Mouse (Mus musculus): Measurements from ENCODE around the gene Tef. TPM values are rescaled to one million over a fixed set of nuclear protein-coding genes. Genes with fewer than 3 reads are reported as not detected.
A peak's percentile ranks its signal among the peaks of the same experiment; 100 is the strongest.

Gene Tef
- polyA plus RNA-seq, 2 experiments: 25.5 to 45.7 TPM

GRCm38 (mm10) chr15:81858517-81859329 is 56.5 kb downstream of the Tef start, which contains the start of gene Tob2:
Gene Tob2, minus strand, starts transcription at chr15:81858796.
- H3K9me3 ChIP-seq (ENCODE audit: control insufficient read depth, low read length): no peaks in the 10 kb centered on the region
- peak within 1 kb of the TSS; percentile 95 for H3K27ac ChIP-seq (replicated peaks; ENCODE audit: low read depth, low read length)
- peak; percentile 16 for ATAC-seq (ENCODE audit: low FRiP score, low read depth)
- 1% methylated on average over 44 of the region's 44 CpGs for WGBS
- no peak for TF ChIP-seq POLR2A (IDR thresholded peaks at IDR 0.05; ENCODE audit: borderline replicate concordance, extremely low read depth, insufficient read depth, insufficient read length)
- H3K4me2 ChIP-seq (replicated peaks; ENCODE audit: low read depth, low read length, severe bottlenecking): peak within 1 kb of the TSS; percentile 95
- H3K4me1 ChIP-seq (ENCODE audit: control insufficient read depth, insufficient read depth, low read length): peaks cover 6% of the 10 kb centered on the region; the same call in 1 of the 2 replicates
- peak within 1 kb of the TSS; percentile 95 for H3K4me3 ChIP-seq (replicated peaks; ENCODE audit: low read length)
- H3K36me3 ChIP-seq (ENCODE audit: control insufficient read depth, insufficient read depth, low read length): peaks cover 5% of the 10 kb centered on the region
- no peaks in the 10 kb centered on the region for H3K27me3 ChIP-seq (ENCODE audit: control insufficient read depth, insufficient read depth, low read length)
- DNase-seq (ENCODE audit: low spot score): peak; percentile 55
- peak within 1 kb of the TSS; percentile 82 for H3K9ac ChIP-seq (ENCODE audit: low read depth, low read length, severe bottlenecking)

DNA sequence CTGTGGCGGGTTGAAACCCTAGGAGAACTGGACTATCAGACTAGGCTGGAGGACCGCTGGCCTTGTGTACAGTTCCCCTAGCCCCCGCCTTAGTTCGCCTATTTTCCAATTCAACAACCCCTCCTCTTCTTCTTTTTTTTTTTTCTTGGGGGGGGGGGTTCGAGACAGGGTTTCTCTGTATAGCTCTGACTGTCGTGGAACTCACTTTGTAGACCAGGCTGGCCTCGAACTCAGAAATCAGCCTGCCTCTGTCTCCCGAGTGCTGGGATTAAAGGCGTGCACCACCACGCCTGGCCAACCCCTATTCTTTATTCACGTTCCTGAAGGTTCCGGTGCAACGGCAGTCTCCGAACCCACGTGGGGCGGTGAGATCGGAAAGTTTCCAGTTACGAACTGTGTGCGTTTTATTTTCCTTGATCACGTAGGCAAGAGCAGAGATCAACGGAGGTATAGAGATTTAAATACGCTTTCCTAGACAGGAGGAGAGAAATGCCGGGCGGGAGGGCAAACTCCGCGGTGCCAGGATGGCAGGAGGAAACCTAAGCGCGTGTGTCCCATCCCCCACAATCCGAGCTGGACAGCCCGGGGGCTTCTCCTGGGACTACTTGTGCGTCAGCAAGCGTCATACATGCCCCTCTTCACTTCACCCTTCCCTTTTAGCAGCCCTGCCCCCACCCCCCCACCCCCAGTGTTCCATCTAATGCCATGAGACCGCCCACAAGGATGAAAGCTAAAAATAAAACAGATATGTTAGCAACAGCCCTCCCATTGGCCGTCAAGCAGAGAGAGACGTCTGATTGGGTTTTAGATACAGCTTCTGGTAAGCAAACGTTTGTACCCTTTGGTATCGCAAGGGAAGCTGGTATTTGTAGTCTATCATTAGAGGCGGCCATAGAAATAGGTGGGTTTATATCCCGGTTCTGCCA is 57.4 kb downstream of the Tef start:
- peak; percentile 85 for ATAC-seq (ENCODE audit: low FRiP score, low read depth)
- peak; percentile 96 for DNase-seq (ENCODE audit: low spot score)
- no peak for TF ChIP-seq POLR2A (IDR thresholded peaks at IDR 0.05; ENCODE audit: borderline replicate concordance, extremely low read depth, insufficient read depth, insufficient read length)
- H3K27me3 ChIP-seq (ENCODE audit: control insufficient read depth, insufficient read depth, low read length): no peaks in the 10 kb centered on the region
- WGBS: under 1% methylated on average over 39 of the region's 39 CpGs
- peak overlapping the region; percentile 82 for H3K9ac ChIP-seq (ENCODE audit: low read depth, low read length, severe bottlenecking)
- H3K27ac ChIP-seq (replicated peaks; ENCODE audit: low read depth, low read length): peak overlapping the region; percentile 95
- peak overlapping the region; percentile 95 for H3K4me2 ChIP-seq (replicated peaks; ENCODE audit: low read depth, low read length, severe bottlenecking)
- peaks cover 11% of the 10 kb centered on the region; the same call in 1 of the 2 replicates for H3K36me3 ChIP-seq (ENCODE audit: control insufficient read depth, insufficient read depth, low read length)
- no peaks in the 10 kb centered on the region for H3K9me3 ChIP-seq (ENCODE audit: control insufficient read depth, low read length)
- peak overlapping the region; percentile 95 for H3K4me3 ChIP-seq (replicated peaks; ENCODE audit: low read length)
- H3K4me1 ChIP-seq (ENCODE audit: control insufficient read depth, insufficient read depth, low read length): peaks cover 6% of the 10 kb centered on the region; the same call in 1 of the 2 replicates

- peak overlapping the region; percentile 95 for H3K4me2 ChIP-seq (replicated peaks; ENCODE audit: low read depth, low read length, severe bottlenecking)
- 33% methylated on average over 8 of the region's 8 CpGs for WGBS
- ATAC-seq (ENCODE audit: low FRiP score, low read depth) (no peak), DNase-seq (ENCODE audit: low spot score) (no peak)
- no peaks in the 10 kb centered on the region for H3K9me3 ChIP-seq (ENCODE audit: control insufficient read depth, low read length)
- no peak for TF ChIP-seq POLR2A (IDR thresholded peaks at IDR 0.05; ENCODE audit: borderline replicate concordance, extremely low read depth, insufficient read depth, insufficient read length)
- no peak overlapping the region for H3K9ac ChIP-seq (ENCODE audit: low read depth, low read length, severe bottlenecking)
- peak overlapping the region; percentile 95 for H3K27ac ChIP-seq (replicated peaks; ENCODE audit: low read depth, low read length)
- H3K4me3 ChIP-seq (replicated peaks; ENCODE audit: low read length): peak overlapping the region; percentile 95; the same call in 1 of the 2 replicates
- H3K4me1 ChIP-seq (ENCODE audit: control insufficient read depth, insufficient read depth, low read length): no peaks in the 10 kb centered on the region
- H3K27me3 ChIP-seq (ENCODE audit: control insufficient read depth, insufficient read depth, low read length): no peaks in the 10 kb centered on the region
- peaks cover 16% of the 10 kb centered on the region for H3K36me3 ChIP-seq (ENCODE audit: control insufficient read depth, insufficient read depth, low read length)
These were observed 58.4 kb downstream of the Tef start for GRCm38 (mm10) chr15:81860471-81861135.

GRCm38 (mm10) chr15:81864238-81864637 is 62.0 kb downstream of the Tef start:
- no peak overlapping the region for H3K27ac ChIP-seq (replicated peaks; ENCODE audit: low read depth, low read length)
- H3K36me3 ChIP-seq (ENCODE audit: control insufficient read depth, insufficient read depth, low read length): peaks cover 51% of the 10 kb centered on the region
- TF ChIP-seq POLR2A (IDR thresholded peaks at IDR 0.05; ENCODE audit: borderline replicate concordance, extremely low read depth, insufficient read depth, insufficient read length): no peak
- no peak for DNase-seq (ENCODE audit: low spot score)
- no peaks in the 10 kb centered on the region for H3K27me3 ChIP-seq (ENCODE audit: control insufficient read depth, insufficient read depth, low read length)
- no peak overlapping the region for H3K4me2 ChIP-seq (replicated peaks; ENCODE audit: low read depth, low read length, severe bottlenecking)
- no peak overlapping the region for H3K9ac ChIP-seq (ENCODE audit: low read depth, low read length, severe bottlenecking)
- H3K4me1 ChIP-seq (ENCODE audit: control insufficient read depth, insufficient read depth, low read length): no peaks in the 10 kb centered on the region
- no peak overlapping the region for H3K4me3 ChIP-seq (replicated peaks; ENCODE audit: low read length)
- 88% methylated on average over 7 of the region's 7 CpGs for WGBS
- ATAC-seq (ENCODE audit: low FRiP score, low read depth): no peak
- H3K9me3 ChIP-seq (ENCODE audit: control insufficient read depth, low read length): no peaks in the 10 kb centered on the region

Data from limb, embryonic 14.5 days (tissue).